Mouse (Mus musculus) layer of hippocampus, adult 18-20 months (tissue): ENCODE measurements around the gene Blm. TPM values are rescaled to one million over a fixed set of nuclear protein-coding genes. Genes with fewer than 3 reads are reported as not detected.

Experiments used
- DNase-seq, 2 experiments: peaks; one replicate each; pipeline ENCODE4 v3.0.0; 2022; ENCODE audit warnings: low spot score in 2 of 2
- total RNA-seq, 2 experiments: library from RNA; stranded (reverse); gene quantifications; 2 replicates each; pipeline ENCODE4 v1.2.3; 2021

The Blm gene
- total RNA-seq, 2 experiments from 2014 or later, result 3.0 to 3.2 TPM

DNA sequence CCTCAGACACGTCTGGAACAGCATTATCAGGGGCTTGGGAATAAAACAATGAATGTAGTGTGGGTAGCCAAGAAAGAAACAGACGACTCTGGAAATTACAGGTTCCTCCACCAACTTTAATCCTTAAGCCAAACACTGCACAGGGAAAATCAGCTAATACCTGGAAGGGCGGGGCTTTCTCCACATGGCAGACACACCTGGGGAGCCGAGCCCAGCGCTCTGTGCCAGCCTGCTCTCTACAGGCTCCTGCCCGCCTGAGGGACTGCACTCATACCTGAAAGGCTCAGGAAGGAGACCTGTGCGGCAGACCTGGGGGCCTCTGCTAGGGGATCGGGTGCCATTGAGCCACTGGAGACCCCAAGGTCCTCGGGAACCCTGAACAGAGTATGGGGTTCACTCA, 127.2 kb downstream of the Blm start:
- DNase-seq, result no peak

DNA sequence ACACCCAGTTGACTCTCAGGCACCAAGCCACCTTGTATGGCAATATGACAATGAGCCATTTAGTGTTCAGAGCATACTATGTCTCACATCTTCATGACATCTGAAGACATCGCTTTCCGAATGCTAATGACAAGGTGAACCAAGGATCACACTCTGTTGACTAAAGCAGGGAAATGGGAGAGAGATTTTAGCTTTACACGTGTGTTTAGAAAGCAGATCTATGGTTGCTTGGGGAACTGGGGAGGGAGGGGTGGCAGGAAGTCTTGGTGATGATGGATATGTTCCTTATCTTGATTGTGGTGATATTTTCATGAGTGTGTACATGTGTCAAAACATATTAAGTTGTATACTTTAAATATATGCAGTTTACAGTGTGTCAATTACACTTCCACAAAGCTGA, 128.7 kb downstream of the Blm start:
- DNase-seq, result no peak

DNA sequence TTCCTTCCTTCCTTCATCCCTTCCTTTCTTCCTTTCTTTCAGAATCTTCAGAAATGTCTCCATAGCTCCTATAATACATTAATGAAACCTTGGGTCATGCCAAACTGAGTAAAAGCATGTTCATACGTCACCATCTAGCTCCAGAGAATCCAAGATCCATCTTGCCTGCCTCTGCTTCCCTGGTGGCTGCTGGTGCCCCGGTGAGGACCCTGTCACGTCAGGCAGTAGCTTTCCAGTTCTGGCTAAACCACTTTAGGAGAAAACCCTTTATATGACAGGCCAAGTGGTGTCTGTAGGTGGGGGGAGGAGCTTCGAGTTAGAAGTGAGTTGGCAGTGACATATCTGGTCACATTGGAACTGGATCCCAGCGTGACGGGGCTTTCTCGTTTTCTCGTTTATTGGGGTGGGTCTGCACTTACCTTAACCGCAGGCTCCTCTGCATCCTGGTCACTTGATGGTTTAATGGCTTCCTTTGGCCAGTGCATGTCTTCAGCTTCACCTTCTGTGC, 129.7 kb downstream of the Blm start, which contains the start of gene Furin:
Gene Furin (minus strand): TSS at position 249 of the 508 bp plus-strand sequence.
- no peak for DNase-seq

Other genes with a start within 250 kb of the Blm start
- gene Prc1, start 240.7 kb downstream of the Blm start, total RNA-seq, result under 1 TPM; 0.45 to 0.48 TPM
- 10 to 100 TPM; 10.1 to 11.2 TPM for gene Rccd1, start 210.7 kb downstream of the Blm start, total RNA-seq
- 10 to 100 TPM; 39.3 to 41.6 TPM for gene Unc45a, start 194.1 kb downstream of the Blm start, total RNA-seq
- gene Hddc3, start 192.0 kb downstream of the Blm start, total RNA-seq, result 10 to 100 TPM; 50.8 to 51.0 TPM
- gene Man2a2, start 163.7 kb downstream of the Blm start, total RNA-seq, result 100 to 1,000 TPM; 164 TPM
- 1 to 10 TPM; 5.2 to 6.0 TPM for gene Fes, start 147.2 kb downstream of the Blm start, total RNA-seq
- gene Furin, start 129.7 kb downstream of the Blm start, total RNA-seq, result 10 to 100 TPM; 37.7 to 43.7 TPM
- 10 to 100 TPM; 20.2 to 20.8 TPM for gene Crtc3, start 153.8 kb upstream of the Blm start, total RNA-seq